Mouse (Mus musculus) layer of hippocampus, postnatal 10 days (tissue): ENCODE data around the gene Tns1. TPM values are rescaled to one million over a fixed set of nuclear protein-coding genes. Genes with fewer than 3 reads are reported as not detected.

Experiments
- DNase-seq, 2 experiments: peaks; one replicate each; pipeline ENCODE4 v3.0.0; 2021; ENCODE audit warnings: low spot score in 2 of 2
- total RNA-seq, 2 experiments: library from RNA; stranded (reverse); gene quantifications; 2 replicates each; pipeline ENCODE4 v1.2.3; 2021

Tns1 gene
- total RNA-seq, 2 experiments from 2014 or later: 35.2 to 35.3 TPM

DNA sequence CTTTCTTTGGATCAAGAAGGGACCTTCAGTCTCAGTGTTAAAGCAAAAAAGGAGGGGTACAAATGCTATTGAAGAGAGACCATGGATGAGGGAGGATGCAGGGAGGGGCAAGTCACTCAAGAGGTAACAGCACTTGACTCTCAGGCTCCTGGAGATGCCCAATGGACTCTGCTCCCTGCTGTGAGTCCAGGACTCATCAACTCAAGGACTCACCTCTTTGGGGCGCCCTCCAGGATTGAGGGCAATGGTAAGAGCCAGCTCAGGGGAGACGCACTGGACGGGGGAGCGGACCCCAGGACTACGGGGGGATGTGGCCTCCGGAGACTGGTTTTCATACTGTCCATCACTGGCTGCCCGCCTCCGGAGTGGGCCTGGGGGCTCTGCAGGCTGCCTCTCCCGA lies 182.6 kb downstream of the Tns1 start:
- DNase-seq: no peak

DNA sequence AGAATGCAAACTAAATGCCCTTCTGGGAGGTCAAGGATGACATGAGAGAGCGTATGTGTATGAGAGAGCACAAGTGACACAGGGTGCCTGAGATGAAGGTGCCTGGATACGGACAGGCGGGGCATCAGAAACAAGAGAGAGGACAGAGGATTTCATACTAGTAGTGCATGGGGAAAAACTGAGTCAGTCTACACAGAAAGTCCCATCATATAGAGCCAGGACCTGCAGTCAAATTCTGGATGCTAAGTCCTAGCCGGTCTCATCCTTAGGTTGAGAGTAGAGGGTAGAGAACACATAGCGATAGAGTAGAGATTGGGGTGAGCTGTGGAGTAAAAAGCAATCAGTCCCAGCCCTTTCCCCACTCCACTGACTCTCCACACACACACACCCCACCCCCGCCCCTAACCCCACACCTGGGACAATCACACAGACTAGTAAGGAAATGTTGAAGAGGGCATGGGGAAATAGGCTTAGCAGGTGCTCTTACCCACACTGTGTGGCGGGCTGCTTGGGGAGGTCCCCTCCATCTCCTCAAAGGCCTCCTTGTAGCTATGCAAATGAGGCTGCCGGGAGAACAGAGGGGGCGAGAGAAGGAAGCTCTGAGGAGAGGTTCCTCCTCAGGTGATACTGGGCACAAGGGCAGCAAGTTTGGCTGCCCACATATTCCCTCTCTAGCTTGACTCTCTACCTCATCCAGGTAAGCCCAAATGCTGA lies 183.6 kb downstream of the Tns1 start:
- no peak for DNase-seq

- DNase-seq: no peak
Measured at GRCm38 (mm10) chr1:73938597-73938996, 185.7 kb downstream of the Tns1 start.

GRCm38 (mm10) chr1:73937805-73938204 lies 186.4 kb downstream of the Tns1 start:
- no peak for DNase-seq

GRCm38 (mm10) chr1:73936537-73936936 lies 187.7 kb downstream of the Tns1 start:
- DNase-seq: no peak

DNA sequence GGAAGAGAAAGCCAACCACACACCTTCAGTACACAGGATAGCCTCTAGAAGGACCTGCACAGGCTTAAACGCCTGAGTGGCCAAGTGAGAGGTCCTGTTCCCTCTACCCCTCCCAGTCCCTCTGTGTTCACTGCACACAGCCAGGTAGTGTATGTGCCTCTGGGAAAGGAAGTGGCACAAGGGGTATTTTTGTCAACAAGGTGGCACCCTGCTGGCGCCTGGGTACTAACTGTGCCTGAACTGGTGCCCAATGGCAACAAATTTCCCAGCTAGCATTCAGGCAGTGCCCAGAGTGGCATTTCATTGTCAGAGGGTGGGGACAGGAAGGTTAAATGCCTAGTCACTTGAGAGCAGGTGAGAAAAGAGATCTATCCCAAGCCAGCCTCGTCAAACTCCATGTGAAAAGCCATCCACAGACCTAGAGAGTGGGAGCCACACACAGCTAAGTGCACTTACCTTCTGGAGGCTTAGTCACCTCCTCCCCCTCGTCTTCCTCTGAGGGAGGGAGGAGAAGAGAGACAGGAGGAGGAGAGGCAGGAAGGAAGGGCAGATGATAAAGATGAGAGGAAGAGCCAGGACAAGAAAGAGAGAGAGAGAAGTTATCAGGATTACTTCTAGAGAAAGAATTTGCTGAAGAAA lies 188.7 kb downstream of the Tns1 start:
- no peak for DNase-seq

- no peak for DNase-seq
Measured at GRCm38 (mm10) chr1:73933146-73933490, 191.1 kb downstream of the Tns1 start.

DNA sequence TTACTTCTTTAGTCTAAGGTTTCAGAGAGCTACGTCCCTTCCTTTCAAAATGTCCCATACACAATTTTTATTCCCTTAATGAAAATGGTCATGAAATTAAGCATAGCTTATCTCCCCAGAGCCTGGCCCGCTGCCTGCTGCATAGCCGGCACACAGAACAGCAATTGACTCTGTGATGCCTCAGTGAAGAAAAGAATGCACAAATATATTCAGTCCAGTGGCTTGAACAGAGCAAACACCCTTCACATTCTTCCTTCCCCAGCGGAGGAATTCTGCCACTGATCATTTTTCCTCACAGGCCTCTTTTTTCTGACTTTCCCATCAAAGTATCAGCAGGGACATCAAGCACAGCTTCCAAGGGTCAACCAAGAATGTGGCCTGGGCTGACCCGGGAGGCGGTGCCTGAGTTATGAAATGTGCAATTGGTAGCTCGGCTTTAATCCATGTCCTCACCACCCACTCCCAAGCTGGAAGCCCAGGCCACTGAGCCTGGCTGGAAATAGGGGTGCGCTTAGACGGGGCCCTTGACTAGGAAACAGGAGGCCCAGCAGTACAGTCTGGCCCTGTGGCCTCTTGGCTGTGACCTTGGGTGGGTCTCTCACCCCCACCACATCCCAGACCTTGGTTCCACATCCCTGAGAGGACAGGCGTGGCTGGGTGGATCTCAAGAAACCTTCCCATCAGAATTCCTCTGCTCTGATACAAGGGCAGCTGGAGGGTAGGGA lies 191.7 kb downstream of the Tns1 start:
- DNase-seq: no peak

GRCm38 (mm10) chr1:73931851-73932250 lies 192.4 kb downstream of the Tns1 start:
- no peak for DNase-seq

DNA sequence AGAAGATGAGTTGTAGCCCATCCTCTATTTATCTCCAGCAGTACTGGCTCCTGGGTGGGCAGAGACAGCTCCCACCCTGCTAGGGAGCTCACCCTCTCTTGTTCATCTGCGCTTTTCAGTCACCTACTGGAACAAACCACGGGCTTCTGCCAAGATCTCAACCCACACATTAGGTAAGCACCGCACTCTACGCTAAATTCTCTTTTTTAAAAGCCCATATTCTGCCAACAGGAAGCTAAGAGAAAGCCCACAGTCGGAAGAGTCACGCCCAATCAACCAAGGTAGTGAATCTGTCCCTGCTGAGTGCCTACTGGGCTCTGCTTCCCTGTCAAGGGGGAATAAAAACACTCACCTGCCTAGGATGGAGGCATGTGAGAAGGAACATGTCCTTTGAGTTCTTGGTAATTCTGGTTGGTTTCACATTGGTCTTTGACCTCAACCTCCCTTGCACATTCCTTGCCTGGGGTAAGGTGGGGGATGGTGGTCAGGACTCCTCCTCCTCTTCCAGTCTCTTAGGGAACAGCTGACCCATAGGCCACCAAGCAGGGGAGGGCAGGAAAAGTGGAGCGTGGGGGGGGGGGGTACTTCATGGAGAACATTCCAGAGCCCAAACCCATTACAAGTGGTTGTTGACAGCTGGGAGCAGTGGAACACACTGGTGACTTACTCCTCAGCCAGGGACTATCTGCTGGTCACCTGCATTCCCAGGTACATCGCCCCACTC lies 193.7 kb downstream of the Tns1 start:
- DNase-seq: no peak

DNA sequence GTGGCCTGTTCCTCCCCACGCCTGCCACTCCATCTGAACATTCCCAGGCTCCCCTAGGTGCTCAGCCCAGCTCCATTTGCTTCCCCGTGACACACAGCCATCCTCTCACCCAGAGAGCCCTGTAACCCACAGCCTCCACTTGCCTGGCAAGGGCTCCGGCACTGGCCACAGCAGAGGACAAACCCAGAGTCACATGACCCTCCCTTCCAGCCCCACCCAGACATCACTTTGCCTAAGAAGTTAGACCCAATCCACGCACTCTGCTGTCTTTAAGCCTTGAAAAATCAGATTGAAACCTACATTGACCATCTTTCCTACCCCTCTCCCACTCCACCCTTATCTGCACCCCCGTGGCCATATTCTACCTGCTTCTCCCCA lies 194.3 kb downstream of the Tns1 start:
- no peak for DNase-seq

GRCm38 (mm10) chr1:73929211-73929951 lies 194.9 kb downstream of the Tns1 start:
- DNase-seq: no peak

DNA sequence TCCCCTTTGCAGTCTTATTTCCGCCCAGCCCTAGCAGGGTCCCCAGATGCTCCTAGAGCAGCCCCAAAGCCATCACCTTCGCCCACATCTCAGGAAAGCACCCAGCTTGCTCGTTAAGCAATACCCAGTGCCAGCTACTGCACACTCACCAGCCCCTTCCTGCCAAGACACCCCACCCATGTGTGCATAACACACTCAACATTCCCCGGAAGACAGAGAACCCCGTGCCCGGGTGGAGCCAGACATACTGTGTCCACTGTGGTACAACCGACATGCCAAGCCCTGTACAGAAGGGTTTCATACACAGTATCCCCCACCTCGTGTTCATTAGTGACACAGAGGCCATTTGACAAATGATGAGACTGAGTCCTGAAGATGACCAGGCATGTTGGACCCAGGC lies 195.9 kb downstream of the Tns1 start:
- DNase-seq: no peak

DNA sequence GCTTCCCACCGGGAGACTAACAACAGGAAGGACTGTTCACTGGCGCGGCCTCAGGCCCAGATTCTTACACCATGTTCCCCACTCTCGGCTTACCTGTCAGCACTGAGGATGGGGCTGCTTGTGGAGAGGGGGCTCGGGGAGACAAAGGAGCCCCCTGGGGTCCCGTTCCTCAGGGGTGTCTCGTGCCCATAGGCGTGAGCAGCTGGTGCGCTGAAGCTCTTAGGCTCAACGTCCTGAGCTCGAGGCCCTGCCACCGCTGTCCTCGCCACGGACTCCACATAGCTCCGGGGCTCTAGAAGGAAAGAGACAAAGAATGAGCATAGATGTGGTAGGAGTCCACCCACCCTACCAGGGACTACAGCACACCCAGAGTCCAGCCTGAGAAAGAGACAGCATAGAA lies 196.4 kb downstream of the Tns1 start:
- no peak for DNase-seq

DNA sequence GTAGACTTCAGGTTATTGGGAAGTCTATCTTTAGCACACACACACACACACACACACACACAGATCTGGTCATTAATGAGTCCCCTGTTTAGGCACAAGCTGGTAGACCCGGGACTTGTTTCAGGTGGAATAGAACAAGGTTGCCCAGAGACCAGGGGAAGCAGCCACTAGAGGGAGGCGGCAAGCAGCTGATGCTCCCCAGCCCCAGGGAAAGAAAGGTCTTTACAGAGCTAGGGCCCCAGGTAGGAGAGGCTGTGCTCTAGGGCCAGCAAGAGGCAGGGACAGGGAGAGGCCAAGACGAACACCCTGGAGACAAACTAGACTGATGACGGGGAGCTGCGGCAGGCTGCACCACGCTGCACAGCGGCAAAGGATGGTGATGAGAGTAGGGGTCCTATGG lies 198.0 kb downstream of the Tns1 start:
- DNase-seq: no peak

- no peak for DNase-seq
Measured at GRCm38 (mm10) chr1:73924871-73925610, 199.2 kb downstream of the Tns1 start.

GRCm38 (mm10) chr1:73924210-73924609 lies 200.0 kb downstream of the Tns1 start:
- DNase-seq: no peak

DNA sequence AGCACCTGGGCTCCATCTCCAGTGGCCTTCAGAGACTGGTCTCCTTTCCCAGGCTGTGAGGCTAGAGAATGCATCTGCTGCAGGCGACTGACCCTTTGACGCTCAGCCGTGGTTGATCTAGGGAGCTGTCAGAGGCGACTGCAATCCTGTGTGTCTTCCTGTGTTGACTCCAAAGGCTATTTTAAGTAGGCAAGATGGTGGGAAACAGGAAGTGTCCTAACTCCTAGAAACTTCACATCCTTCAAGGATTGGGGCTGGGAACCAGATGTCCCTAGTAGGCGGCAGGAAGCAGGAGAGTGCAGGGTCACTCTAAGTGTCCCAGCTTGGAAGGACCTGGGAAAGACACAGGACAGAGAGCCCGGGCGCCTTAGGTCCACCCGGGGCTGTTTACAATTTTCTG lies 201.1 kb downstream of the Tns1 start:
- DNase-seq: no peak

DNA sequence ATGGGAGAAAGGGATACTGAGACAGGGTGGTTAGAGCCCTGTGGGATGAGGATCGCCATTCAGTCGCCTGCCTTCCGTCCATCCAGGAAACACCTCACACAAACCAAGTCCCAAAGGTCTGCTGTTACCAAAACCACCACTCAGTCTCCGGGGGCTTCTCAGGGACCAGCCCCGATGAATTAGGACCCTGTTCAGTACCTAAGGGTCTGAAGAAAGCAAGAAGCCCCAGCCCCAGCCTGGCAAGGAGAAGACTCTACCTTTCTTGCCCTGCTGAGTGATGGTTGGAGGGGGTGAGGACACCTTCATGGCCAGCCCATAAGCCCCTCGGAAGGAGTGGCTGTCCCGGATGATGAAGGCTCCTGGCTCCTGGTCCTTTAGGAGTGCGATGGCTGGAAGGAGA lies 203.5 kb downstream of the Tns1 start:
- no peak for DNase-seq

DNA sequence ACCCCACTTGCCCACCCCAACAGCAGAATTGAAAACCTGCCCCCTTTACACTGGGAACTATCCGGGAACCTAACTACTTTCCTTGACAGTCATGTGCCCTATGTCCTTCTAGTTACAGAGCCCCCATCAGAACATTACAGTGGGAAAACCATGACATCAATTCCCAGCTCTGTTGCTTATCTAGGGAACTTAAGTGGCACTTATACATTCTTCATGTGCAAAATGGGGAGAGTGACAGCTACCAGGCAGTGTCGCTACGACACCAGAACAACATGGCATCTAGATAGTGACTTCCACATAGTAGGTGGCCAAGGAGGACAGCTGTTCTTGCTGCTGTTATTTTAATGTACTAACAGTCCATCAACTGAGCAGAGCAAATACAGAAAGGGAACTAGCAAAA lies 204.3 kb downstream of the Tns1 start:
- no peak for DNase-seq

- no peak for DNase-seq
Measured at GRCm38 (mm10) chr1:73918001-73918400, 206.2 kb downstream of the Tns1 start.
